Mouse (Mus musculus) liver, postnatal 0 days (tissue): ENCODE measurements at regions not wholly inside any gene's neighbourhood (a gene's known extent, or its start where the extent isn't known, plus 50 kb on each side); places are given as distances from the start of the nearest gene placed in this dataset.
"Not testable (repeated sequence)": the region's sequence is repeated elsewhere in the genome, so short reads cannot be mapped to it uniquely, and the experiment has no call there.

Experiments used
- ATAC-seq: fragments of 200-750 bp; cut with Nextera tagmentation; 2 replicates; pipeline ENCODE4 v1.8.0; 2017; ENCODE audit warnings: mild to moderate bottlenecking, moderate library complexity
- DNase-seq: peaks from one replicate; pipeline ENCODE4 v3.0.0-alpha.2; 2016
- H3K27ac ChIP-seq: fragments of 300-500 bp; sonication (generic); 2 replicates; pipeline ENCODE4 v1.5.1; 2014; ENCODE audit warnings: antibody characterized with exemption, moderate library complexity, mild to moderate bottlenecking, low read depth
- H3K27me3 ChIP-seq: fragments of 300-500 bp; sonication (generic); 2 replicates; pipeline ENCODE4 v1.6.1; 2014; ENCODE audit warnings: low read length, control low read depth, mixed read lengths; ENCODE audit not compliant: insufficient read depth
- H3K36me3 ChIP-seq: fragments of 300-500 bp; sonication (generic); replicated peaks from 2 replicates; pipeline ENCODE4 v1.6.1; 2014; ENCODE audit warnings: mild to moderate bottlenecking, control low read depth, low read length, moderate library complexity, mixed read lengths; ENCODE audit not compliant: insufficient read depth
- H3K4me1 ChIP-seq: fragments of 300-500 bp; sonication (generic); 2 replicates; pipeline ENCODE4 v1.6.1; 2014; ENCODE audit warnings: antibody characterized with exemption, mild to moderate bottlenecking, control low read depth; ENCODE audit not compliant: insufficient read depth
- H3K4me2 ChIP-seq: fragments of 300-500 bp; sonication (generic); 2 replicates; pipeline ENCODE4 v1.6.1; 2014; ENCODE audit warnings: low read depth, mild to moderate bottlenecking, low read length, moderate library complexity, mixed read lengths
- H3K4me3 ChIP-seq: fragments of 300-500 bp; sonication (generic); 2 replicates; pipeline ENCODE4 v1.5.1; 2014; ENCODE audit warnings: low read depth, low read length
- H3K9ac ChIP-seq: fragments of 300-500 bp; sonication (generic); replicated peaks from 2 replicates; pipeline ENCODE4 v1.6.1; 2014; ENCODE audit warnings: mild to moderate bottlenecking, moderate library complexity
- H3K9me3 ChIP-seq: fragments of 300-500 bp; sonication (generic); 2 replicates; pipeline ENCODE4 v1.6.1; 2016; ENCODE audit warnings: mild to moderate bottlenecking, control low read depth, low read length, mixed read lengths
- CTCF ChIP-seq: sonication (generic); IDR thresholded peaks from 2 replicates; pipeline ENCODE4 v1.5.1; 2016; ENCODE audit warnings: antibody characterized with exemption, low read depth
- EP300 ChIP-seq: IDR thresholded peaks from 2 replicates; pipeline ENCODE4 v1.6.1; 2016; ENCODE audit warnings: antibody characterized with exemption, low read depth, mild to moderate bottlenecking
- WGBS: fragments of 180-500 bp; shearing (Covaris S2); extraction: QIAGEN DNeasy Blood & Tissue Kit; methylation state at CpG from one replicate; pipeline ENCODE4 v1.1.7; 2014; ENCODE audit not compliant: insufficient replicate concordance; 5-methylcytosine and 5-hydroxymethylcytosine counted together

- peak; percentile 41 for TF ChIP-seq CTCF
- WGBS, result 70% methylated on average over 2 of the region's 2 CpGs
- ATAC-seq, result not testable (repeated sequence)
Observed at GRCm38 (mm10) chr12:115146471-115146870, 901.1 kb upstream of the Zfp386 start.

GRCm38 (mm10) chr12:115151967-115152366 is 895.6 kb upstream of the Zfp386 start:
- not testable (repeated sequence) for DNase-seq, H3K9me3 ChIP-seq, H3K27me3 ChIP-seq, ATAC-seq, H3K9ac ChIP-seq, H3K4me1 ChIP-seq, H3K4me2 ChIP-seq, H3K36me3 ChIP-seq, H3K27ac ChIP-seq, H3K4me3 ChIP-seq
- 48% methylated on average over 1 of the region's 1 CpGs for WGBS

More at GRCm38 (mm10) chr12:115146471-115146870, 901.1 kb upstream of the Zfp386 start:
- H3K9me3 ChIP-seq, H3K4me2 ChIP-seq, H3K9ac ChIP-seq, H3K27ac ChIP-seq, H3K27me3 ChIP-seq, H3K4me1 ChIP-seq, H3K36me3 ChIP-seq, H3K4me3 ChIP-seq: not testable (repeated sequence)
- peak; percentile 13 for DNase-seq

GRCm38 (mm10) chr12:115158231-115158630 is 889.3 kb upstream of the Zfp386 start:
- H3K9ac ChIP-seq, H3K27ac ChIP-seq, ATAC-seq, H3K36me3 ChIP-seq, H3K4me1 ChIP-seq, H3K9me3 ChIP-seq, H3K27me3 ChIP-seq, DNase-seq, H3K4me3 ChIP-seq, H3K4me2 ChIP-seq: not testable (repeated sequence)
- WGBS, result 27% methylated on average over 2 of the region's 2 CpGs

- not testable (repeated sequence) for H3K9ac ChIP-seq, H3K4me1 ChIP-seq, H3K27me3 ChIP-seq, H3K4me3 ChIP-seq, ATAC-seq, H3K27ac ChIP-seq, H3K9me3 ChIP-seq, H3K36me3 ChIP-seq, DNase-seq, H3K4me2 ChIP-seq
- 45% methylated on average over 1 of the region's 2 CpGs for WGBS
Observed at GRCm38 (mm10) chr12:115158717-115159232, 888.7 kb upstream of the Zfp386 start.

GRCm38 (mm10) chr12:115165499-115165898 is 882.0 kb upstream of the Zfp386 start:
- 4% methylated on average over 2 of the region's 2 CpGs for WGBS

GRCm38 (mm10) chr12:115166006-115166405 is 881.5 kb upstream of the Zfp386 start:
- ATAC-seq, result peak; percentile 45; the same call in 1 of the 2 replicates
- WGBS, result 45% methylated on average over 1 of the region's 1 CpGs
- H3K4me1 ChIP-seq, H3K27me3 ChIP-seq, H3K4me2 ChIP-seq, DNase-seq, H3K9me3 ChIP-seq, H3K4me3 ChIP-seq, H3K36me3 ChIP-seq, H3K9ac ChIP-seq: not testable (repeated sequence)
- peak overlapping the region; percentile 69 for H3K27ac ChIP-seq

More at GRCm38 (mm10) chr12:115165499-115165898, 882.0 kb upstream of the Zfp386 start:
- H3K27me3 ChIP-seq, H3K4me3 ChIP-seq, H3K4me2 ChIP-seq, H3K9ac ChIP-seq, H3K36me3 ChIP-seq, H3K9me3 ChIP-seq, DNase-seq, H3K4me1 ChIP-seq: not testable (repeated sequence)
- peak overlapping the region; percentile 69 for H3K27ac ChIP-seq
- ATAC-seq, result peak; percentile 72

- Histone ChIP-seq H3K4me1 (no peaks in the 10 kb centered on the region), H3K36me3 (no peaks in the 10 kb centered on the region), H3K9ac (no peak overlapping the region), H3K9me3 (no peaks in the 10 kb centered on the region), H3K4me3 (no peak overlapping the region), H3K27me3 (no peaks in the 10 kb centered on the region), H3K27ac (peak overlapping the region; percentile 60; the same call in 1 of the 2 replicates), H3K4me2 (no peak overlapping the region)
- DNase-seq (peak; percentile 12), ATAC-seq (peak; percentile 40; the same call in 1 of the 2 replicates)
- WGBS, result 53% methylated on average over 2 of the region's 2 CpGs
- TF ChIP-seq CTCF (no peak), EP300 (no peak)
Observed at GRCm38 (mm10) chr12:115193482-115194103, 853.9 kb upstream of the Zfp386 start.
